Mouse (Mus musculus) heart, postnatal 0 days (tissue): ENCODE data around the gene Fgf15.

Experiments
- CTCF ChIP-seq: IDR thresholded peaks from 2 replicates; pipeline ENCODE4 v1.5.1; 2016; ENCODE audit warnings: antibody characterized with exemption, control low read depth, low read depth
- EP300 ChIP-seq: IDR thresholded peaks from 2 replicates; pipeline ENCODE4 v1.6.1; 2016; ENCODE audit warnings: antibody characterized with exemption, low read depth

- no peak for TF ChIP-seq CTCF
- no peak for TF ChIP-seq EP300
These were observed 4.5 kb upstream of the Fgf15 start for GRCm38 (mm10) chr7:144891863-144892262.
